Mouse (Mus musculus) layer of hippocampus, adult 9-10 months (tissue): ENCODE measurements at regions not wholly inside any gene's neighbourhood (a gene's known extent, or its start where the extent isn't known, plus 50 kb on each side); places are given as distances from the start of the nearest gene placed in this dataset.

ENCODE experiments used
- DNase-seq: peaks from one replicate; pipeline ENCODE4 v3.0.0; 2022; ENCODE audit warnings: low spot score

DNA sequence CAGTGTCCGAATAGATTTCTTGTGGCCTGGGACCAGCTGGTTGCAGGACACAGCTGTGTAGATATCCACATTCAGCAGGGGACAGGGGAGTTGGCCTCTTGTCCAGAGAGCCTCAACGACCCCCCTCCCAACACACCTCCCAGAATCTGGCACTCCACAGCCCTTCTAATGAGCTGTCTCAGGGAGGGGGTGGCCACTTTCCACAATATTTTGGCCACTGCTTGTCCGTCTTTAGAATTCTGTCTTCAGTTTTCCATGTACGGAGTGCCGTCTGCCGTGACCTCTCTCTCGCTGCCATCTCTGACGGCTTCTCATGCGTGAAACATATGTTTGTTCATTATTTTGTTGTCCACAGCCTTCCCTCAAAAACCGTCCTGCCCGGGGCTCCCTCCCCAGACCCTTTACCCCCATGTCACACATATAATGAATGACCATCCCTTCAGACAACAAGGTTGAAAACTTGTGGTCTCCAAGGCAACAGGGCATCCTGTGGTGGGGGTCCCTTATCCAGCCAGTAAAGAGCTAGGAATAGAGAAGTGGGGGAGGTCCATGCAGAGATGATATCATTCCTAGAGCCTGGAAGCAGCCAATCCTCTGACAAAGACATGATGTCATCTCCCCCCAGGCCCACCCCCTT, 200.3 kb downstream of the Sox9 start:
- DNase-seq, result no peak

DNA sequence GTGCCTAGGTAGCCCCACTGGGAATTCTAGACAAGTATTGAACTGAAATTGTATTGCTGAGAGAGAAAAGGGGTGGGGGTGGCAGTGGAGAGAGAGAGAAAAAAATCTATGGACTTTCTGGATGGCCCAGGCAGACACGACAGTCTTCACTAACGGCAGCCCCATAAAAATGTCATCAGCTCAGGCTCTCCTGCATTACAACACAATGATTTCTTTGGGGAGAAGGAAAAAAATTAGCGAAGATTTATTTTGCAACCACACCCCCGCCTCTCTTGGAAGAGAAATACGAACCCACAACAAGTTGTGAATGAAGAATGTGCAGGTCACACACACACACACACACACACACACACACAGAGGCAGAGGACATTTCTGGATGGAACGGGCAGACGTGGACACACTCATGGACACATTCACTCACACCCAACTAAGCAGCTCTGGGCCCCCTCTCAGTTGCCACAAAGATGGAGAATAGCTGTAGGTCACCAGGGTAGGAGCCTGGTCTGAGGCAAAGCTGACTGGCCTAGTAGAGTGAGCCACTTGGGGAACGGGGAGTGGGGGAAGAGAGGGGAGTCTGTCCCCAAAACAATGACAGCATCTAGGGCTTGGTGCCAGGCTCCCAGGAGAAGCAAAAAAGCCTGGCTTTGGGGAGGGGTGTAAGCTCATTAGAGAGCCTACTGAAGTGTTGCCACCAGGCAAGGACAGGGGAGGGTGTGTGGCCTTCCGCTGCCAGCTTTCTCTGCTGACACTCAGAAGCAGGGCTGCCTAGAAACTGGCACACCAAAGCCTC, 201.0 kb downstream of the Sox9 start:
- no peak for DNase-seq

- no peak for DNase-seq
Observed at GRCm38 (mm10) chr11:112986029-112986573, 204.1 kb downstream of the Sox9 start.

DNA sequence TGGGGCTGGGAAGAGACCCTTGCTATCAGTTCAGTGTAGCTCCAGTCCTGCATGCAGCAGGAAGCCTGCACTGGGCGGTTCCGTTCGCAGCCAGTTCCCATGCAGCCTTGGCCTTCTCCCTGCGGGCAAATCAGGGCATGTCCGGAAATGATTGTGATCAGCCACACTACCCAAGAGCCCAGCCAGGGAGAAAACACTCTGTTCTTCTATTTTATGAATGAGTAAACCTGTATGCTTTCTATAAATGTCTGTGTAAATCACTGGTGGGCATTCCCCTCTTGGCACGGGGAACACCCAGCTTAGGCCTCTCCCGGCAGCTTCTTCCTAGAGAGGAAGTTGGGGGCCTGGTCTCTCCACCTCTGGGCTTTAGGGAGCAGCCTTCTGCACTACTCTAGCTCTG, 205.8 kb downstream of the Sox9 start:
- DNase-seq, result no peak

DNA sequence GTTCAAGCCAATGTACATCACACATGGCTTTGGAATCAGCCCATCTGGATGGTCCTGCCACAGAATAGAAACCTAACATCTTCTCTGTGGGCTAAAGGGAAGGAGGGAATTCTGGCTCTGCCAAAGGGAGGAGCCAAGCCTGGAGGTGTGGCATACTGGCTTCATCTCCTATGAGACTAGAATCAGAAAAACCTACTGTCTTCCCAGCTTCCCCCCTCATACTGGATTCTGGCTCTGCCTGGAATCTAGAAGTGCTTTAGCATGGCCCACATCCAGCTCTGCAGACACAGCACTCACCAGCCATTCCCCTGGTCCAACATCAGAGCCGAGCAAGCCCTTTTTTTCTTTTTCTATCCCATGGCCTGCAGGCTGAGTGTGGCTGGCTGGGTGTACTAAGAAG, 206.9 kb downstream of the Sox9 start:
- no peak for DNase-seq

DNA sequence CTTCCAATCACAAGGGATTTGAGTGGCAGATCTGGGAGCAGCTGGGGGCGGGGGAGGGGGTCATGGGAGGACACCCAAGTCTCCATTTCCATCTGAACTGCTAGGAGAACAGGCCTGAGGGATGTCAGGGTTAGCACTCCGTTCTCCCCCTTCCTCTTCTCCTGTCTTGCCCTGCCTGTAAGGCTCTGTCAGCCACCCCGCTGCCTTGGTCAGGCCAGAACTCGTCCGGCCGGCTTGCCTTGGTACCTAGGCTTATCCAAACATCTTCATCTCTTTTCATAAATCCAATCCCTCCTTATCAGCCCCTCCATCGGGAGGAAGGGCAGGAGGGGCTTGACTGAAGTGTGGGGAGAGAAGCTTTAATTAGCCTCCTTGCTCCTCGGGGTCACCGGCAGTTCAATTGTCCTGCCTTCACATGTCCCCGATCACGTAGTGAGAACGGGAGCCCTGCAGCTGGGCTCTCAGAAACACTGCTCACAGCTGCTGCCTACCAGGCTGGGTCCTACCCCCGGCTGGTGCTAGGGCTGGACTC, 208.0 kb downstream of the Sox9 start:
- no peak for DNase-seq

DNA sequence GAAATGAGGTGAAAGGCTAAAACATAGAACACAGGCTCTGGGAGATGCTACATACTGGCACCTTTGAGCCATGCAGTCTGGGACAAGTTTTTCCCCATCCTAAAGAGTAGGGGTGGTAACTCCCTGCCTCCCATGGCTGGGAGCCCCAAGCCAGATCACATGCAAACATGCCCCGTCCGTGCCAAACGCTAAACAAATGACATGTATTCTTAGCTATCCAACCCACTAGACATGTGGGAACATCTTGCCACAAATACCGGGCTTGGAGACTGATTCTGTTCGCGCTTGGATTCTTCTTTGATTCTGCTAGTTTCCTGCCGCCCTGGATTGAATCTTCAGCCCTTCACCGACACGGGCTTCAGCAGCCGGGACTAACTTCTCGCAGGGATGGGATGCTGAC, 208.7 kb downstream of the Sox9 start:
- no peak for DNase-seq

- no peak for DNase-seq
Observed at GRCm38 (mm10) chr11:112991862-112992261, 209.8 kb downstream of the Sox9 start.

DNA sequence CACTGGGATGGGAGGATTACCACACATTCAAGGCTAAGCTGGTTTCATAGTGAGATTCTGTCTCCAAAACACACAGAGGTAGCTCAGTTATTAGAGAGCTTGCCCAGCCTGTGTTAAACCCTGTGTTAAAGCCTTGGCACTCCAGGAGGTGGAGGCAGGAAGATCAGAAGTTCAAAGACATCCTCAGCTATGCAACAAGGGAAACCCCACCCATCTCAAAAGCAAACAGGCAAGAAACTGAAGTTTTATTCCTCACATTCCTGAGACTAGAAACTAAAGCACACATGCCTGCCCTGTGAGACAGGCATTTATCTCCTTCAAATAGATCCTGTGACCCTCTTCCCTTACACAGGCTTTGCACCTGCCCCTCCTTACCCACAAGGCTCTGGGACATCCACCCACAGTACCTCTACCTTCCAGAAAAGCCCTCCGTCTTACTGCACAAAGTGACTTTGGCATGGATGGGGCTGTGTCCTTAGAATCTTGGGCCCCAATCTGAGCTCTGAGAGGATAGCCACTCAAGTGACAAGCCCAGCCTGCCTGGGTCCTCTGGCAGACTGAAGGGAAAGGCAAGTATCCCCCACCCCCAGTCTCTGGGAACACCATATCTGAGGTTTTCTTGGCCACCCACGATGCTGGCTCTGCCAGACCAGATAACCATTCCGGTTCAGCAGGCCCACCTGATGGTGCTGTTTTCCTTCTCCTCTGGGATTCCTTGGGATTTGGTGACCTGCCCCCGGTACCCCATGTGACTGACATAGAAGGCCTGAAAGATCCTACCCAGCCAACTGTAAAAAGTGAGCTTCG, 217.0 kb downstream of the Sox9 start:
- no peak for DNase-seq

DNA sequence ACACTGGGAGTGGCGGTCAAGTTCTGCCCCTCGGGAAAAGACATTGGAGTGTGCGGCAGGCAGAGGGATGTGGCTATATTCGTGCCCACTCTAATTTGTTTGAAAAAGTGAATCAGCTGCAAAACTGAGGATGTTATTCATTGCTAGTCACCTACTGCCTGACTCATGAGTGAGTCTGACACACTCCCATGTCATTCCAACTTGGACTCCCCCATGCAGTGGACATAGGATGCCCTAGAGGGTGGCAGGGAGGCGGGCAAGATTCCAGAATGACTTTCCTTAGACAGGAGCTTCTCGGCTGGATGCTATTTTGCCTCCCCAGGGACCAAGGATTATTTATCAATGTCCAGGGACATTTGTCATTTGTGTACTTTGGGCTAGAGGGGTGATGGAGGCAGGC, 219.0 kb downstream of the Sox9 start:
- no peak for DNase-seq

GRCm38 (mm10) chr11:113005895-113006294, 223.9 kb downstream of the Sox9 start:
- no peak for DNase-seq

DNA sequence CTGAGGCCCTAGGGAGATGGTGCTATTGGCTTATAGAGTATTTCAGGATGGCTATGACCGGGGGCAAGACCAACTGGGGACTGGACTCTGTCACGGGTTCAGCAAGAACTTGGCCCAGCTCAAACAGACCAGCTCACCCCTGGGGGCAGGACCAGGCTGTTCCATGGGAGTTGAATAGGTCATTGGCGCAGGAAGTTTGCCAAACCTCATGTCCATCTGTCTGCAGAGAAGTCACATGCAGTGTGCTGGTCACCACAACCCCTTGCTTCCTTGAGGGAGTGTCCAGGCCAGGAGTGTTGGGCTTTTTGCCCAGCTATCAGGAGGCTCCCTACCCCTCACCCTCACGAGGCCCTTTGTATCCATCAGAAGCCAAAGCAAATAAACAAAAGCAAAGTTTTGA, 226.5 kb downstream of the Sox9 start:
- DNase-seq, result no peak

DNA sequence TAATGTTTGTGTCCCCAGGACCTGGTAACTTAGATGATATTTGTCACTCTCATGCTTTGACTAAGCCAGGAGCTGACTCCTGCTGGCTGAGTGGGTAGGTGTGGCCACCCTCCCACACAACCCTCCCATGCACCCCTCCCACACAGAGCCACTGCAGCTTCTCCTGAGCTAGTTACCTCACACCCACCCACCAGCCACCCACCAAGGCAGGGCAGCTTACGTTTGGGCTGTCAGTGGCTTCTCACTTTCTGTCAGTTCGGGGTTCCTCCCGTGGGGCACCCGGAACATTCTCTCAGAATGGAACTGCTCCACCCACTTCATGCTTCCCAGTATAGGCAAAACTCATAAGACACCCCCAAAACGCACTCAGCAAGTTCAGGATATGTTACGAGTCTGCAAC, 227.4 kb downstream of the Sox9 start:
- DNase-seq, result no peak

- DNase-seq, result no peak
Observed at GRCm38 (mm10) chr11:113010906-113011305, 228.9 kb downstream of the Sox9 start.

DNA sequence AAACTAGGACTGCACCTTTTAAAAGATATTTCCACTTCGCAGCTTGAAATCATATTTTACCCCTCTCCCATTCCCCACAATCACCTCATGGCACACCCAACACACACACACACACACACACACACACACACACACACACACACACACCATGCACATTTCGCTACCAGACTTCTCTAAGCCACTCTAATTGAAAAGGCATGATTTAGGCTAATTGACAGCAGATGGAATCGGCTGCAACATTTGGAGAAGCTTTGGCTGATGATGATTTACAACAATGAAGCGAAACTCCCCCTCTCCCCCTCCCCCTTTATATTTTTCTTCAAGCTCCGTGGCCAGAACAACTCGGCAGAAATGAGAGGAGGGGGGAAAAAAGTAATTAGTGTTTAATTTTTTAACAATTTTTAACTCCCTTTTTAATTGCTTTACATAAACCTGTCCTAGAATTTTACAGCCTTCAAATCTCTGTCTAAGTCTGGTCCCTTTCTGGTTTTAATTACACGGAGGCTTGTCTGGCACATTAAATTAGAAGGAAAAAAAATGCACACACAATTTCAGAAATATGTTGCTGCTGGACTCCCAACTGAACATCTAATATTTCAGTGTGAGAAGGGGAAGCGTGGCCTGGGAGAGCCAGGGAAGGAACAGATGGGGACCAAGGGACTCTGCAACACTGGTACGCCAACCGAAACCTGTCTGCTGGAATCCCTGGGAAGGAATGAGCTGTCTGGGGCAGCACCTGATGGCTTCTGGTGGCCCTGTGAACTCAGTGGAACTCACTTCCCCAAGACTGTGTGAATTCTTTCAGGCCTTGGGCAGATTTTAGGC, 232.4 kb downstream of the Sox9 start:
- no peak for DNase-seq

DNA sequence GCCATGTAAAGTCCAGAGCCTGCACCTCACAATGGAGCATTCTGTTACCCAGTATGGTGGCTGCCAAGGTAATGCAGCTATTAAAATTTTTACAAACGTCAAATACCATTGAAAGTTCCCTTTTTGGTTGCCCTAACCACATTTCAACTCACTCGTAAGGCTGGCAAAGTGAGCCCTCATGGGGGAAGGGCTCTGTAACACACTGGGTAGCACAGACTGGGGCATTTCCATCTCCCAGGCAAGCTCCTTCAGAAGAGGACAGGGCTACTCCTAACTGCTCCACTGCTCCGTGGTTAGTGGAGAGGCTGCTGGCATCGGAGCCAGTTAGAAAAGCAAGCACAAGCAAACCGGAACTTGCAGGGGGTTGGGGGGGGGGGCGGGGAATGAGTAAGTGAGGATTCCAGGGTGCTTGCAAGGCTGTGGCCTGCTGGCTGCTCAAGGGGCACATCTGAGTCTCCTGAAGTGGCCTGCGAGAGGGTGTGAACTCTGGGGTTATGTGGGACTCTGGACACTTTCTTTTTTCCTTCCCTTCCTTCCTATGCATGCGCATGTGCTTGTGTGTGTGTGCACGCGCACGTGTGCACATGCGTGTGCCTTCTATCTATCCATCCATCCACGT, 233.8 kb downstream of the Sox9 start:
- DNase-seq, result no peak

GRCm38 (mm10) chr11:113016801-113017715, 235.0 kb downstream of the Sox9 start:
- no peak for DNase-seq

DNA sequence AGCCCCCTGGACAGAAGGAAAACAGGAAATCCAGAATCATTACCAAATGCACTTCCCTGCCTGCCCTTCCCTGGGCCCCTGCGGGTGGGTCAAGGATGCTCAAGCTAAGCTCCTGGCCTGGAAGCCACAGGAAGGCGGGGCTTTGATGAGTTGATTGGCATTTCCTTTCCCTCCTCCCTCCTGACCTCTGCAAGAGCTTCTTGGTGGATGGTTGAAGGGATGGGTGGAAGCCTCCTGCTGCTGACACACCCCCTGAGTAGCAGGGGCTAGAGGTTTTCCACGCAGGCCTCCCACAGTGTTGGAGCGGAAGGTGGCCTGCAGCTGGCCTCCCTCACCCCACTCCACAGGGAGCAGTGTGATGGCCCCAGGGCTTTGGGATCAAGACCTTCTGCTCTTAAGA, 239.5 kb downstream of the Sox9 start:
- no peak for DNase-seq

- no peak for DNase-seq
Observed at GRCm38 (mm10) chr11:113026994-113027393, 245.0 kb downstream of the Sox9 start.
